ENCODE assay signal across 20 mouse cellular contexts in the genomic region with DNA sequence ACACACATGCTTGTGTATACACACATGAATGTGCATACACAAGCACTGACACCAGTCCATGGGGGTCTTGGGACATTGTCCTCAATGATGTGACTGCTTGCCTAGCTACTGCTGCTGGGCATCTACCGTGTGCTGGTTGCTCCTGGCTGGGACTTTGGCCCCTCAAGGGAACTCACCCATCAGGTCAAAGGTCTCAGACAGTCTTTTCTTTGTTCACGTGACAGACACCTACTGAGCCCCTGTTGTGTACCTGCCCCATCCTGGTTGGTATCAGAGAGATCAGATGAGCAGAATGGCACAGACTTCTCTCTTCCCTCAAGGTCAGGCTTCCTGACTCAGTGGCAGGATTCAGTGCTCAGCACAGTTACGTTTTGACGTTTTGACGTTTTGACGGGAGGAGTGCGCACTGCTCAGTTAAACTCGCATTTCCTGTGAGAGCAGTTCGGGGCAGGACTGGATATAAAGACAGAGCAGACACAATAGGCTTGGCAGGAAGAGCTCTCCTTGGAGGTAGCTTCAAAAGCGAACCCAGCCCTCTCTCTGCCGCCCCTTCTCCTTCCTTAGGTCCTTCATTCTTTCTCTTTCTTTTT. TPM values are rescaled to one million over a fixed set of nuclear protein-coding genes. Genes with fewer than 3 reads are reported as not detected.
A peak's percentile ranks its signal among the peaks of the same experiment; 100 is the strongest.
DNase-seq lines count a peak whose midpoint lies in the region; ATAC-seq lines count a peak whose summit lies in the region.
"Had no signal": no experiment of that assay in that cellular context is flagged by ENCODE, and none has a peak within 500 bp of the region (broad histone marks: within the 10 kb centered on the region; RNA-seq: fewer than 3 reads in every experiment).

No protein-coding gene starts in this region.

- H3K4me2 ChIP-seq in kidney, embryonic 16.5 days (replicated peaks; ENCODE audit: low read depth, low read length): no peak overlapping the region
- no peak overlapping the region for H3K4me2 ChIP-seq in liver, embryonic 12.5 days
- H3K4me2 ChIP-seq: hindbrain, embryonic 14.5 days; limb, embryonic 12.5 days; lung, embryonic 14.5 days had no signal

- WGBS in kidney, embryonic 16.5 days: 55% methylated on average over 11 of the region's 11 CpGs
- 35% methylated on average over 11 of the region's 11 CpGs for WGBS in liver, embryonic 12.5 days (ENCODE audit: insufficient replicate concordance)

- peak; percentile 35 for DNase-seq in kidney, adult 11 months
- no peak for DNase-seq in liver
- peak; percentile 17 for DNase-seq in ZHBTc4 (ENCODE audit: low read depth, low spot score)
- DNase-seq in naive thymus-derived CD4-positive, alpha-beta T cell, adult 2 months (ENCODE audit: low read depth): peak; percentile 63
- DNase-seq in heart, adult 9 months (ENCODE audit: low spot score in 2 of 2): no peak
- DNase-seq in cerebellum, postnatal 36 days: no peak
- DNase-seq: adrenal gland, adult 8-10 months; cerebellum, adult 8-10 months; heart, adult 11 months; heart, postnatal 36 days; lung, embryonic 14.5 days; lung, postnatal 36 days; right cerebral cortex, postnatal 4 days had no signal

- no peaks in the 10 kb centered on the region for H3K9me3 ChIP-seq in kidney, embryonic 16.5 days (ENCODE audit: low read length)
- no peaks in the 10 kb centered on the region for H3K9me3 ChIP-seq in liver, embryonic 12.5 days (replicated peaks)
- H3K9me3 ChIP-seq: embryonic facial prominence, embryonic 10.5 days; limb, embryonic 12.5 days; midbrain, embryonic 10.5 days had no signal

- H3K36me3 ChIP-seq in kidney, embryonic 16.5 days (ENCODE audit: insufficient read depth, low read length): no peaks in the 10 kb centered on the region
- no peaks in the 10 kb centered on the region for H3K36me3 ChIP-seq in liver, embryonic 12.5 days
- H3K36me3 ChIP-seq: embryonic facial prominence, embryonic 10.5 days; limb, embryonic 12.5 days; midbrain, embryonic 10.5 days had no signal

- ATAC-seq in kidney, embryonic 16.5 days (ENCODE audit: low FRiP score, low TSS enrichment): no peak
- peak; percentile 43; the same call in 1 of the 2 replicates for ATAC-seq in liver, embryonic 12.5 days

- H3K9ac ChIP-seq in kidney, embryonic 16.5 days (replicated peaks; ENCODE audit: low read length): no peak overlapping the region
- no peak overlapping the region for H3K9ac ChIP-seq in liver, embryonic 12.5 days
- H3K9ac ChIP-seq: hindbrain, embryonic 14.5 days; limb, embryonic 12.5 days; lung, embryonic 14.5 days had no signal

- H3K27ac ChIP-seq in kidney, embryonic 16.5 days (ENCODE audit: low read length): no peak overlapping the region
- no peak overlapping the region for H3K27ac ChIP-seq in liver, embryonic 12.5 days
- H3K27ac ChIP-seq: embryonic facial prominence, embryonic 10.5 days; hindbrain, embryonic 14.5 days; limb, embryonic 12.5 days; midbrain, embryonic 10.5 days; stomach, postnatal 0 days had no signal

- no peak overlapping the region for H3K4me3 ChIP-seq in kidney, embryonic 16.5 days (ENCODE audit: low read length)
- no peak overlapping the region for H3K4me3 ChIP-seq in liver, embryonic 12.5 days
- H3K4me3 ChIP-seq: embryonic facial prominence, embryonic 10.5 days; limb, embryonic 12.5 days; midbrain, embryonic 10.5 days had no signal

- H3K27me3 ChIP-seq in kidney, embryonic 16.5 days (ENCODE audit: insufficient read depth, low read length): no peaks in the 10 kb centered on the region
- H3K27me3 ChIP-seq in liver, embryonic 12.5 days (replicated peaks): peaks cover 8% of the 10 kb centered on the region
- H3K27me3 ChIP-seq: limb, embryonic 12.5 days had no signal

- H3K4me1 ChIP-seq in kidney, embryonic 16.5 days (ENCODE audit: insufficient read depth, low read length): peaks cover 9% of the 10 kb centered on the region
- peaks cover 9% of the 10 kb centered on the region for H3K4me1 ChIP-seq in liver, embryonic 12.5 days

RNA-seq across cellular contexts. Expression of a gene that starts 33.2 kb away (rescaled TPM):
- polyA plus RNA-seq in kidney, embryonic 16.5 days (2015; fragmentation: Nextera tagmentation; extraction: Ambion mirVana): 2.2 and 2.9 TPM in 2 replicates
- 0.44 and 0.59 TPM in 2 replicates for polyA plus RNA-seq in liver, embryonic 12.5 days (2016; fragmentation: Nextera tagmentation; extraction: Ambion mirVana)

Comparison
In these comparisons a context has a peak if more than half of its experiments do, and no peak if none do; other contexts are left out.
1. DNase-seq: peak in kidney, adult 11 months (single experiment), ZHBTc4 (single experiment) and naive thymus-derived CD4-positive, alpha-beta T cell, adult 2 months (single experiment); none in liver (single experiment), heart, adult 9 months (0 of 2) and cerebellum, postnatal 36 days (0 of 2).